Mouse (Mus musculus): ENCODE data around the gene Snx14.

- TF ChIP-seq CTCF (IDR thresholded peaks at IDR 0.05): no peak
- no peak for TF ChIP-seq EP300 (IDR thresholded peaks at IDR 0.05)
These were observed 102.9 kb downstream of the Snx14 start for GRCm38 (mm10) chr9:88335839-88336238.

All from lung, postnatal 0 days (tissue).